Mouse (Mus musculus): ENCODE measurements at regions not wholly inside any gene's neighbourhood (a gene's known extent, or its start where the extent isn't known, plus 50 kb on each side); places are given as distances from the start of the nearest gene placed in this dataset.

DNA sequence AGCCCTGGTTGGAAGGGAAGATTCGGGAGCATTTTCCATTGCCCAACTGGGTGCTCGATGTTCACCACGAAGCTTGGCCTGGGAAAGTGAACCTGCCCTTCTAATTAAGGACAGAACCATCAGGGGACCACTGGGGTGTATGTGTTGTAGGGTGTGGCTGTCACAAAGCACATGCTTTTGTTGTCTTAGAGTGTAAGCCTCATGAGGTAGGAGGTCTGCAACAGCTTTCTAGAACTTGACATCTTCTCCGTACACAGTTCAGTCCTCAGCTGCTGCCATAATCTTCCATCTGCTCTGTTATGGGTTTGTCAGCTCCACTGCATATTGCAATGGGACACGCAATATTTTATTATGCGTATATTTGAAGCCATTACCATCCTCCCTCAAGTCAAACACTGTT lies 127.9 kb upstream of the Jag1 start:
- DNase-seq (ENCODE audit: low spot score): no peak

GRCm38 (mm10) chr2:137243914-137244313 lies 127.5 kb upstream of the Jag1 start:
- DNase-seq (ENCODE audit: low spot score): no peak

DNA sequence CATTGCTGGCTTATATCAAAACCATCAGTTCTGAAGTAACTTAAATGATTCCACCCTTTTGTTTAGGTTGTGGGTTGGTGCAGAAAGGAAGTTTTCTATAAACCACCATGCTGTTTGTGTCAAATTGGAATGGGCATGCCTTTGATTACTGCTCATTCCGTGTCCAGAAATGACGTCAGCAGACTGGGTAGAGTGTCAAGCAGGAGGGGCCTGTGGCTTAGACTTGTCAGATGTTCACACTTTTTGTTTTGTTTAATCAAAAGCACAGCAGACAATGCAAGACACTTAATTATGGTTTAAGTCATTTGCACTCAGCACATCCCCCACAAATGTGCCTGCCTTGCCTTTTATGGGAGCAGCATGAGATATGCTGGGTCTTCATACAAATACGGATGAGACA lies 120.5 kb upstream of the Jag1 start:
- no peak for DNase-seq (ENCODE audit: low spot score)

DNA sequence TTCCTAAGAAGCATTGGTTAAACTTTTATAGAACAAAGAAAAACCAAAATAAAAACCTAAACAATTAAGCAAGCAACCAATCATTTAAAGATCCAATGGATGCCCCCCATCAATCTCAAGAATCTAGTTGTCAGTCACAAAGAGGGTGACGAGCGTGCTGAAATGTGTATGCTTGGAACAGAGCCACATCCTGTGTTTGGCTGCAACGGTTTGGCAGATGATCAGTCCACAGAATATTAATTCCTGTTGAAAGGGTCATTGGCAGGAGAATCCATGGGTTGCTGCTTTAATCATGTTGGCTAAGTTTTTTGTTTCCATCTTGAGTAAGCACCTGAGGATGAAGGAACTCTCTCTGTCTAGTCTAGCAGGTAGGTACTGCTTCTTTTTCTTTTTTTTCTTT lies 117.5 kb upstream of the Jag1 start:
- DNase-seq (ENCODE audit: low spot score): no peak

DNA sequence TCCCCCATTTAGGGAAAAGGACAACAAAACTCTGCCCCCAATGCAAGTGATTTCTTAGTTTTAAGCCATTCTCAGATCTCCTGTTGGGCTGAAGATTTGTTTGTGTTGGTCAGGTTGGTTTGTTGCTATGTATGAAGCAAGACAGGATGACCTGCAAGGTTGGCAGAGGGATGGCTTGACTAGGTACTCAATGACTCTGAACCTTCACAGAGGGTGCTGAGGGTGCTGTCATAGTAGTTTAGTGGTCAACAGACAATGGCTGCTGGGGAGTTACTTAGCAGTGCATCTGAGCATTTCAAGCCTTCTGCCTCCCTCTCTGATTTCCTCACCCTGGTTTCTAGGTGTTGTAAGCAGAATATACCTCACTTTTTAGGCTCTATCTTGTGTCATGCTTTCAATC lies 114.7 kb upstream of the Jag1 start:
- DNase-seq (ENCODE audit: low spot score): no peak

DNA sequence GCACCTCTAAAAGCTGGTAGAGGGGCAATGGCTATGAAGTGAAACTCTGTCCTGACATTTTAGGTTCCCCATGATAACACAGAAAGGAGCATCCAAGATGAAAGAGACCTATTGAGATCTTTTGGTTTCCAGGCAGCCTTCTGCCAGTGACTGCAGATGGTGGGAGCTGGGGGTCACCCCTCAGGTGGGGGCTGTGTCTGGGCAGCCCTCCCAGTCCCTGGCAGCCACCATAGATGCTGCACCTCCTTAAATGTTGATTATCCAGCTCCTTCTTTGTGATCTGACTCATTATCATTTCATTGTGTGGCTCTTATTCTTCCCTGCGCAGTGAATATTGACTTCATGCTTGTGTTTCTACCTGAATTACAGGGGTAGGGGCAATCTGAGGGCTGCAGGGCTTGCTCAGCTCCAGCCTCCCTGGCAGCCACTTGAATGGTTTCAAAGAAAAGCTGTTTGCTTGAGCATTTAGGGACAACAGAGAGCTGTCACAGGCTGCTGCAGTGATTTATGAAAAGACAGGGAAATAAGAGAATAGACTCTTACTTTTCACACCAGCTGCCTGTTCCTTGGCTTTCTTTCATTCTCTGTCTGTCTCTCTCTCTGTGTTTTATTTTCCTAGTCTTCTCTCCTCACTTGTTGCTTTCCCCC lies 113.1 kb upstream of the Jag1 start:
- DNase-seq (ENCODE audit: low spot score): no peak

- DNase-seq (ENCODE audit: low spot score): no peak
Observed at GRCm38 (mm10) chr2:137227495-137227894, 111.1 kb upstream of the Jag1 start.

- DNase-seq (ENCODE audit: low spot score): no peak
Observed at GRCm38 (mm10) chr2:137224702-137225552, 108.5 kb upstream of the Jag1 start.

GRCm38 (mm10) chr2:137215697-137216096 lies 99.3 kb upstream of the Jag1 start:
- no peak for DNase-seq (ENCODE audit: low spot score)

DNA sequence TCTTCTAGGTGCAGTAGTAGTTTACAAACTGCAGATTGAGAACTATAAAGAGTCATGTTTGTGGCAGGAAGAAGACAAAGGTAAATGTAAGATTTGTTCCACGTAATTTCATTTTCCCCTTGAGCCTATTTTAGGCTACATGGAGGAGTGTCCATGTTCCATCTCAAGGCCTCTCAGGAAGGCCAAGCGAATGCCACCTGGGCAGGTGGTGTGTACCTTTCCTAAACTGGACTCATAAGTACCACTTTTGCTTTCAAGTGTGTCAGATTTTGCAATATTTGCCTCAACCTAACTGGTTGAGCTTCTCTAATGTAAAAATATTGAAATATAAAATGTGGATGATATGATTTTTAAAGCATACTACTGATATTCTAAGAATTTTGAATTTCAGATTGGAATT lies 91.4 kb upstream of the Jag1 start:
- DNase-seq (ENCODE audit: low spot score): no peak

DNA sequence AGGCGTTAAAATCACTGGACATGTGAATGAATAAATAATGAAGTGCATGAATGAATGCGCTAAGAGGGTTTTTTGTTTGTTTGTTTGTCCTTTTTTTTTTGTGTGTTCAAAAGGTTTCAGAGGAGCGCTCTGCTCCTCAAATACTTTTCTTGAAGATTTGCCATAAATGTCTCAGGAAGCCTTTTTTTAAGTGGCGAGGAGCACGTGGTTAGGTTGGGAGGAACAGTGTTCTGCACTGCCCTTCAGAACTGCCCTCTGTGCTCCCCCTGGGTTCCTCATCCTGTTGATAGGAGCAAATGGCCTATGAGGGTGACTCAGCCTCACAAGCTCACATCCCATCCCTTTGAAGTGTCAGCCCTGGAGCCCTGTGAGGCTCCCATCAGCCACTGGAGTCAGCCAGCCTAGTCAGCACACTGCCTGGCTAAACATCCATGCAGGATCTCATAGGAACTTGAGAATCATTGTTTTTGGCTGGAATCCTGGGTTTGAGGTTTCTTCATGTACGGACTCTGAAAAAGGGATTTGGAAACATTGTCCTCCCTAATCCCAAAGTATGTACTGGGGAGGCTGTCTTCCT lies 87.9 kb upstream of the Jag1 start:
- DNase-seq (ENCODE audit: low spot score): no peak

DNA sequence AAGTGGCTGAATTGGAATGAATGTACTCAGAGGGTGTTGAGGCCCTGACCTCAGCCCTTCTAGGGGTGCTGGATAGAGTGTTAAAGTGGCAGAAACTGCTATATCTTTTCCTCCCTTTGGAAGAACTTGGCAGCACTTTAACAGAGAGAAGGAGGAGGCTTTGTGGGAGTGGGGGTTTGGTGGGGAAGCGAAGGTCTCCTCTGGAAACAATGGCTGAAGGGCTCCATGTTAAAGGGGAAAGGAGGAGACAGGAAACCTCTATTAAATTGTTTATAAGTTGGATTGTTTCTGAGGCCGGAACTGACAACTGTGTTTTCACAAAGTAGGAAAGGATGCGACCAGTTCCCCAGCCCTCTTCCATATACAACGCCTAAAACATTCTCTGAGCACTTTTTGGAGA lies 83.7 kb upstream of the Jag1 start:
- DNase-seq (ENCODE audit: low spot score): no peak

GRCm38 (mm10) chr2:137192183-137192582 lies 75.7 kb upstream of the Jag1 start:
- DNase-seq (ENCODE audit: low spot score): no peak

GRCm38 (mm10) chr2:137169176-137169575 lies 52.7 kb upstream of the Jag1 start:
- DNase-seq (ENCODE audit: low spot score): no peak

GRCm38 (mm10) chr2:137168626-137169025 lies 52.2 kb upstream of the Jag1 start:
- DNase-seq (ENCODE audit: low spot score): no peak

Data from layer of hippocampus, adult 9-10 months (tissue).